Mouse (Mus musculus): ENCODE measurements around the gene Agbl1. TPM values are rescaled to one million over a fixed set of nuclear protein-coding genes. Genes with fewer than 3 reads are reported as not detected.

Gene Agbl1
- polyA plus RNA-seq, 1 experiment, result 0.63 TPM

- TF ChIP-seq POLR2A (IDR thresholded peaks at IDR 0.05; ENCODE audit: control insufficient read depth, low read depth, low read length), result no peak
- no peak for TF ChIP-seq CTCF (IDR thresholded peaks at IDR 0.05; ENCODE audit: control insufficient read depth, insufficient read depth, insufficient replicate concordance, low read depth, low read length)
- Histone ChIP-seq H3K4me3 (ENCODE audit: control insufficient read depth, low read depth, low read length) (no peak overlapping the region), H3K27me3 (ENCODE audit: control insufficient read depth, insufficient read depth, low read length) (no peaks in the 10 kb centered on the region), H3K4me1 (ENCODE audit: control insufficient read depth, insufficient read depth, low read length) (no peaks in the 10 kb centered on the region), H3K27ac (ENCODE audit: control insufficient read depth, insufficient read depth, low read depth, low read length) (no peak overlapping the region), H3K36me3 (ENCODE audit: control insufficient read depth, insufficient read depth, low read length) (no peaks in the 10 kb centered on the region)
Observed at GRCm38 (mm10) chr7:76339308-76339707, 109.6 kb downstream of the Agbl1 start.

- TF ChIP-seq POLR2A (IDR thresholded peaks at IDR 0.05; ENCODE audit: control insufficient read depth, low read depth, low read length), result no peak
- TF ChIP-seq CTCF (IDR thresholded peaks at IDR 0.05; ENCODE audit: control insufficient read depth, insufficient read depth, insufficient replicate concordance, low read depth, low read length), result no peak
- Histone ChIP-seq H3K27me3 (ENCODE audit: control insufficient read depth, insufficient read depth, low read length) (no peaks in the 10 kb centered on the region), H3K36me3 (ENCODE audit: control insufficient read depth, insufficient read depth, low read length) (no peaks in the 10 kb centered on the region), H3K4me3 (ENCODE audit: control insufficient read depth, low read depth, low read length) (no peak overlapping the region), H3K4me1 (ENCODE audit: control insufficient read depth, insufficient read depth, low read length) (no peaks in the 10 kb centered on the region), H3K27ac (ENCODE audit: control insufficient read depth, insufficient read depth, low read depth, low read length) (no peak overlapping the region)
Observed at GRCm38 (mm10) chr7:76341601-76342000, 111.9 kb downstream of the Agbl1 start.

GRCm38 (mm10) chr7:76353469-76353868 is 123.8 kb downstream of the Agbl1 start:
- no peaks in the 10 kb centered on the region for H3K4me1 ChIP-seq (ENCODE audit: control insufficient read depth, insufficient read depth, low read length)
- TF ChIP-seq POLR2A (IDR thresholded peaks at IDR 0.05; ENCODE audit: control insufficient read depth, low read depth, low read length) (no peak), CTCF (IDR thresholded peaks at IDR 0.05; ENCODE audit: control insufficient read depth, insufficient read depth, insufficient replicate concordance, low read depth, low read length) (no peak)
- no peaks in the 10 kb centered on the region for H3K27me3 ChIP-seq (ENCODE audit: control insufficient read depth, insufficient read depth, low read length)
- no peaks in the 10 kb centered on the region for H3K36me3 ChIP-seq (ENCODE audit: control insufficient read depth, insufficient read depth, low read length)
- no peak overlapping the region for H3K4me3 ChIP-seq (ENCODE audit: control insufficient read depth, low read depth, low read length)
- H3K27ac ChIP-seq (ENCODE audit: control insufficient read depth, insufficient read depth, low read depth, low read length), result no peak overlapping the region

GRCm38 (mm10) chr7:76354510-76354909 is 124.8 kb downstream of the Agbl1 start:
- H3K4me1 ChIP-seq (ENCODE audit: control insufficient read depth, insufficient read depth, low read length), result no peaks in the 10 kb centered on the region
- H3K36me3 ChIP-seq (ENCODE audit: control insufficient read depth, insufficient read depth, low read length), result no peaks in the 10 kb centered on the region
- H3K27ac ChIP-seq (ENCODE audit: control insufficient read depth, insufficient read depth, low read depth, low read length), result no peak overlapping the region
- TF ChIP-seq POLR2A (IDR thresholded peaks at IDR 0.05; ENCODE audit: control insufficient read depth, low read depth, low read length), result no peak
- TF ChIP-seq CTCF (IDR thresholded peaks at IDR 0.05; ENCODE audit: control insufficient read depth, insufficient read depth, insufficient replicate concordance, low read depth, low read length), result no peak
- no peaks in the 10 kb centered on the region for H3K27me3 ChIP-seq (ENCODE audit: control insufficient read depth, insufficient read depth, low read length)
- no peak overlapping the region for H3K4me3 ChIP-seq (ENCODE audit: control insufficient read depth, low read depth, low read length)

- TF ChIP-seq POLR2A (IDR thresholded peaks at IDR 0.05; ENCODE audit: control insufficient read depth, low read depth, low read length) (no peak), CTCF (IDR thresholded peaks at IDR 0.05; ENCODE audit: control insufficient read depth, insufficient read depth, insufficient replicate concordance, low read depth, low read length) (no peak)
- Histone ChIP-seq H3K4me1 (ENCODE audit: control insufficient read depth, insufficient read depth, low read length) (no peaks in the 10 kb centered on the region), H3K36me3 (ENCODE audit: control insufficient read depth, insufficient read depth, low read length) (no peaks in the 10 kb centered on the region)
Observed at GRCm38 (mm10) chr7:76371269-76371668, 141.6 kb downstream of the Agbl1 start.

GRCm38 (mm10) chr7:76379493-76379892 is 149.8 kb downstream of the Agbl1 start:
- Histone ChIP-seq H3K27me3 (ENCODE audit: control insufficient read depth, insufficient read depth, low read length) (no peaks in the 10 kb centered on the region), H3K4me1 (ENCODE audit: control insufficient read depth, insufficient read depth, low read length) (no peaks in the 10 kb centered on the region), H3K4me3 (ENCODE audit: control insufficient read depth, low read depth, low read length) (no peak overlapping the region), H3K36me3 (ENCODE audit: control insufficient read depth, insufficient read depth, low read length) (no peaks in the 10 kb centered on the region), H3K27ac (ENCODE audit: control insufficient read depth, insufficient read depth, low read depth, low read length) (no peak overlapping the region)
- TF ChIP-seq CTCF (IDR thresholded peaks at IDR 0.05; ENCODE audit: control insufficient read depth, insufficient read depth, insufficient replicate concordance, low read depth, low read length), result no peak
- TF ChIP-seq POLR2A (IDR thresholded peaks at IDR 0.05; ENCODE audit: control insufficient read depth, low read depth, low read length), result no peak

More at GRCm38 (mm10) chr7:76371269-76371668, 141.6 kb downstream of the Agbl1 start:
- no peak overlapping the region for H3K4me3 ChIP-seq (ENCODE audit: control insufficient read depth, low read depth, low read length)
- no peak overlapping the region for H3K27ac ChIP-seq (ENCODE audit: control insufficient read depth, insufficient read depth, low read depth, low read length)
- no peaks in the 10 kb centered on the region for H3K27me3 ChIP-seq (ENCODE audit: control insufficient read depth, insufficient read depth, low read length)

GRCm38 (mm10) chr7:76381986-76382385 is 152.3 kb downstream of the Agbl1 start:
- no peaks in the 10 kb centered on the region for H3K4me1 ChIP-seq (ENCODE audit: control insufficient read depth, insufficient read depth, low read length)
- no peaks in the 10 kb centered on the region for H3K36me3 ChIP-seq (ENCODE audit: control insufficient read depth, insufficient read depth, low read length)
- H3K27ac ChIP-seq (ENCODE audit: control insufficient read depth, insufficient read depth, low read depth, low read length), result no peak overlapping the region
- TF ChIP-seq POLR2A (IDR thresholded peaks at IDR 0.05; ENCODE audit: control insufficient read depth, low read depth, low read length), result no peak
- no peak overlapping the region for H3K4me3 ChIP-seq (ENCODE audit: control insufficient read depth, low read depth, low read length)
- no peaks in the 10 kb centered on the region for H3K27me3 ChIP-seq (ENCODE audit: control insufficient read depth, insufficient read depth, low read length)

- no peak overlapping the region for H3K27ac ChIP-seq (ENCODE audit: control insufficient read depth, insufficient read depth, low read depth, low read length)
- no peaks in the 10 kb centered on the region for H3K36me3 ChIP-seq (ENCODE audit: control insufficient read depth, insufficient read depth, low read length)
- H3K27me3 ChIP-seq (ENCODE audit: control insufficient read depth, insufficient read depth, low read length), result no peaks in the 10 kb centered on the region
- TF ChIP-seq CTCF (IDR thresholded peaks at IDR 0.05; ENCODE audit: control insufficient read depth, insufficient read depth, insufficient replicate concordance, low read depth, low read length), result no peak
- TF ChIP-seq POLR2A (IDR thresholded peaks at IDR 0.05; ENCODE audit: control insufficient read depth, low read depth, low read length), result no peak
- H3K4me1 ChIP-seq (ENCODE audit: control insufficient read depth, insufficient read depth, low read length), result no peaks in the 10 kb centered on the region; the same call in none of the 2 replicates
- no peak overlapping the region for H3K4me3 ChIP-seq (ENCODE audit: control insufficient read depth, low read depth, low read length)
Observed at GRCm38 (mm10) chr7:76389240-76389639, 159.6 kb downstream of the Agbl1 start.

All from testis, adult 2 months (tissue).